Mouse (Mus musculus): ENCODE results near the gene Pls3. TPM values are rescaled to one million over a fixed set of nuclear protein-coding genes. Genes with fewer than 3 reads are reported as not detected.
"Not testable (repeated sequence)": the region's sequence is repeated elsewhere in the genome, so short reads cannot be mapped to it uniquely, and the experiment has no call there.

Gene Pls3
- polyA plus RNA-seq, 1 experiment from 2014 or later = 56.2 TPM

GRCm38 (mm10) chrX:75759461-75759860, 115.5 kb downstream of the Pls3 start:
- H3K4me2 ChIP-seq; H3K27ac ChIP-seq; H3K4me3 ChIP-seq (replicated peaks); H3K9ac ChIP-seq; H3K9me3 ChIP-seq; H3K4me1 ChIP-seq; ATAC-seq (ENCODE audit: low FRiP score); H3K36me3 ChIP-seq (replicated peaks); H3K27me3 ChIP-seq: not testable (repeated sequence)
- WGBS = 88% methylated on average over 2 of the region's 2 CpGs

DNA sequence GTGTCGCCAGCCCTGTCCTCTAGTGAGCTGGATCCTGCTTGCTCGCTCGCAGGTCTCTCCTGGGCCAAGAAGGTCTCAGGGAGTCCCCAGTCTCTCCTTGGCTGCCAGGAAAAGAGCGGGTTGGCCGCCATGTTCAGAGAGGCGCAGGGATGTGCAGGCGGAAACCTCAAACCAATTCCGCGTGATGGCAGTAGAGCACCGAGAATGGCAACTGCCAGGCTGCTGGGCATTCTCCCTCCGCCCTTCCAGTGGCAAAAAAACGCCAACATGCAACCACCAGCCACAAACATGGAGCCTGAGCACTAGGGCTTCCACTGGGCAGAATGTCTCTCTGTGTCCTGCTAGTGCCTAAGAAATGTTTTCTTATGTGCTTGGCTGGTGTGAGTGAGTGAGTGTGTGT, 115.9 kb downstream of the Pls3 start:
- not testable (repeated sequence) for H3K9me3 ChIP-seq; H3K4me1 ChIP-seq; H3K4me3 ChIP-seq (replicated peaks); H3K4me2 ChIP-seq; H3K27ac ChIP-seq; H3K36me3 ChIP-seq (replicated peaks); H3K9ac ChIP-seq; ATAC-seq (ENCODE audit: low FRiP score); H3K27me3 ChIP-seq
- WGBS = 78% methylated on average over 12 of the region's 12 CpGs

GRCm38 (mm10) chrX:75757966-75758365, 117.0 kb downstream of the Pls3 start:
- not testable (repeated sequence) for H3K4me1 ChIP-seq; H3K9ac ChIP-seq; H3K4me2 ChIP-seq; H3K27ac ChIP-seq; H3K27me3 ChIP-seq; ATAC-seq (ENCODE audit: low FRiP score); H3K36me3 ChIP-seq (replicated peaks); H3K4me3 ChIP-seq (replicated peaks); H3K9me3 ChIP-seq
- 78% methylated on average over 14 of the region's 14 CpGs for WGBS

GRCm38 (mm10) chrX:75754531-75754930, 120.5 kb downstream of the Pls3 start:
- not testable (repeated sequence) for H3K36me3 ChIP-seq (replicated peaks); H3K4me3 ChIP-seq (replicated peaks); H3K9ac ChIP-seq

GRCm38 (mm10) chrX:75750126-75750725, 124.8 kb downstream of the Pls3 start:
- not testable (repeated sequence) for H3K27ac ChIP-seq; H3K9ac ChIP-seq; H3K27me3 ChIP-seq; H3K36me3 ChIP-seq (replicated peaks); H3K9me3 ChIP-seq; H3K4me2 ChIP-seq; H3K4me3 ChIP-seq (replicated peaks); H3K4me1 ChIP-seq; ATAC-seq (ENCODE audit: low FRiP score)
- WGBS = 63% methylated on average over 6 of the region's 12 CpGs

More at GRCm38 (mm10) chrX:75754531-75754930, 120.5 kb downstream of the Pls3 start:
- not testable (repeated sequence) for H3K27ac ChIP-seq; H3K9me3 ChIP-seq; H3K27me3 ChIP-seq; H3K4me2 ChIP-seq; H3K4me1 ChIP-seq; ATAC-seq (ENCODE audit: low FRiP score)

GRCm38 (mm10) chrX:75749312-75749711, 125.7 kb downstream of the Pls3 start:
- not testable (repeated sequence) for ATAC-seq (ENCODE audit: low FRiP score); H3K4me3 ChIP-seq (replicated peaks); H3K27me3 ChIP-seq; H3K9me3 ChIP-seq; H3K36me3 ChIP-seq (replicated peaks); H3K9ac ChIP-seq; H3K4me1 ChIP-seq; H3K27ac ChIP-seq; H3K4me2 ChIP-seq
- 56% methylated on average over 7 of the region's 10 CpGs for WGBS

DNA sequence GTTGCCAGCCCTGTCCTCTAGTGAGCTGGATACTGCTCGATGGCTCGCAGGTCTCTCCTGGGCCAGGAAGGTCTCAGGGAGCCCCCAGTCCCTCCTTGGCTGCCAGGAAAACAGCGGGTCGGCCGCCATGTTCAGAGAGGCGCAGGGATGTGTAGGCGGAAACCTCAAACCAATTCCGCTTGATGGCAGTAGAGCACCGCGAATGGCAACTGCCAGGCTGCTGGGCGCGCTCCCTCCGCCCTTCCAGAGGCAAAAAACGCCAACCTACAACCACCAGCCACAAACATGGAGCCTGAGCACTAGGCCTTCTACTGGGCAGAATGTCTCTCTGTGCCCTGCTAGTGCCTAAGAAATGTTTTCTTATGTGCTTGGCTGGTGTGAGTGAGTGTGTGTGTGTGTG, 130.5 kb downstream of the Pls3 start:
- H3K4me1 ChIP-seq; ATAC-seq (ENCODE audit: low FRiP score); H3K9ac ChIP-seq; H3K9me3 ChIP-seq; H3K27ac ChIP-seq; H3K36me3 ChIP-seq (replicated peaks); H3K4me2 ChIP-seq; H3K27me3 ChIP-seq; H3K4me3 ChIP-seq (replicated peaks): not testable (repeated sequence)
- 64% methylated on average over 14 of the region's 14 CpGs for WGBS

GRCm38 (mm10) chrX:75739464-75739863, 135.5 kb downstream of the Pls3 start:
- H3K9me3 ChIP-seq; H3K4me2 ChIP-seq; H3K9ac ChIP-seq; H3K27ac ChIP-seq; H3K36me3 ChIP-seq (replicated peaks); ATAC-seq (ENCODE audit: low FRiP score); H3K27me3 ChIP-seq; H3K4me1 ChIP-seq; H3K4me3 ChIP-seq (replicated peaks): not testable (repeated sequence)
- WGBS = 66% methylated on average over 5 of the region's 8 CpGs

Measured in forebrain, embryonic 12.5 days (tissue).